Mouse (Mus musculus): ENCODE data around the gene Rabgap1l.

DNA sequence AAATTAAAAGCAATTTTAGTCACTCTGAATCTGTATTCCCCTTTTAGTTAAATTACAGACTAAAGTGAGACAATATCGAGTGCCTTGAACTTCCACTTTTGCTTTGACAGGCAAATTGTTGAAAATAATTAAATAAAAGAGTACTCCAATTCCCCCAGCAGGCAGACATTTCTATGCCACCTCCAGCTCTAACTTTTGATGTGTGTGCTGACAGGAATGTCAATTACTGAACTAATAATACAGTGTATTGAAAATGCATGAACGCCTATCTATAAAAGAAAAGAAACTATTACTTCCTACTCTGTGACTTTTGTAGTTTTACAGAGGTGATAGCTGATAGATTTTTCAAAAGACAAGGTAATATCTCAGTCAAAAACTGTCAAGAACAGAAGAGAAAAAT is 118.2 kb downstream of the Rabgap1l start:
- TF ChIP-seq POLR2A (IDR thresholded peaks at IDR 0.05; ENCODE audit: insufficient read depth, low read length) (no peak), EP300 (IDR thresholded peaks at IDR 0.05; ENCODE audit: insufficient read depth, low read depth, low read length) (no peak)
